Mouse (Mus musculus) embryonic fibroblast, embryonic 13.5 days (primary cell): ENCODE data around the gene Pola2.

ENCODE experiments used
- CTCF ChIP-seq: IDR thresholded peaks from 2 replicates; pipeline ENCODE4 v1.5.1; 2011; ENCODE audit warnings: mild to moderate bottlenecking, control low read depth, low read length, moderate library complexity, borderline replicate concordance; ENCODE audit not compliant: insufficient read depth
- POLR2A ChIP-seq: IDR thresholded peaks from 2 replicates; pipeline ENCODE4 v1.6.1; 2011; ENCODE audit warnings: low read depth, mild to moderate bottlenecking, control low read depth, low read length, moderate library complexity

DNA sequence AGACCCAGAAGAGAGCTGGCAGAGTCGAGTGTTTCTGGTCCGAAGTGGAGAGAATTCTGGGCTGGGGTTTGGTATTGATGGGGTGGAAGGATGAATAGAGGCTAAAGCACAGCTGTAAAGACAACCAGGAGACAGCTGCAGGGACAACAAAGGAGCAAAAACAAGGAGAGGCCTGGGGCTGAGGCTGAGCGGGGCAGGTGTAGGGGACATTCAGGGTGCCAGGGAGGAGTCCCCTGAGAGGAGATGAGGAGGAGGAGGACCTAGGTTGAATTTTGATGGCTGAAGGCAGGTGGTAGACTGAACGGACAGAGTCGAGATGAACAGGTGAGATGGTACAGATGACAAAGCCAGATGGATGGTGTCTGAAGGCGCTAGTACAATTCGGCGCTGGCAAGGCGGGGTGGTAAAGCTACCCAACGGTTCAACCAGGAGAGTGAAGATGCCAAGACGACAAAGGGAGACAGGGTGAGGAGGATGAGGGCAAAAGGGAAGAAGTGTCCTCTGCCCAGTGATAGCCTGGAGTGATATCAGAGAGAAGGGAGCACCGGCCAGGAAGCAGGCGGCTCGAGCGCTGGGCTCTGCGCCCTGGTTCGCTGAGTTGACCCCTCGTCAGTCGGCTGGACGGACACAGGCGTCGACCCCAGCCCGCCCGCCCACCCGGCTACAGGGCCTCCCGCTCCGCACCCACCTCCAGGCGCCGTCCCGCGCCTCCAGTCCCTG is 70.6 kb downstream of the Pola2 start:
- no peak for TF ChIP-seq CTCF
- no peak for TF ChIP-seq POLR2A
